24 mouse cellular contexts compared by ENCODE assay signal in the genomic region with DNA sequence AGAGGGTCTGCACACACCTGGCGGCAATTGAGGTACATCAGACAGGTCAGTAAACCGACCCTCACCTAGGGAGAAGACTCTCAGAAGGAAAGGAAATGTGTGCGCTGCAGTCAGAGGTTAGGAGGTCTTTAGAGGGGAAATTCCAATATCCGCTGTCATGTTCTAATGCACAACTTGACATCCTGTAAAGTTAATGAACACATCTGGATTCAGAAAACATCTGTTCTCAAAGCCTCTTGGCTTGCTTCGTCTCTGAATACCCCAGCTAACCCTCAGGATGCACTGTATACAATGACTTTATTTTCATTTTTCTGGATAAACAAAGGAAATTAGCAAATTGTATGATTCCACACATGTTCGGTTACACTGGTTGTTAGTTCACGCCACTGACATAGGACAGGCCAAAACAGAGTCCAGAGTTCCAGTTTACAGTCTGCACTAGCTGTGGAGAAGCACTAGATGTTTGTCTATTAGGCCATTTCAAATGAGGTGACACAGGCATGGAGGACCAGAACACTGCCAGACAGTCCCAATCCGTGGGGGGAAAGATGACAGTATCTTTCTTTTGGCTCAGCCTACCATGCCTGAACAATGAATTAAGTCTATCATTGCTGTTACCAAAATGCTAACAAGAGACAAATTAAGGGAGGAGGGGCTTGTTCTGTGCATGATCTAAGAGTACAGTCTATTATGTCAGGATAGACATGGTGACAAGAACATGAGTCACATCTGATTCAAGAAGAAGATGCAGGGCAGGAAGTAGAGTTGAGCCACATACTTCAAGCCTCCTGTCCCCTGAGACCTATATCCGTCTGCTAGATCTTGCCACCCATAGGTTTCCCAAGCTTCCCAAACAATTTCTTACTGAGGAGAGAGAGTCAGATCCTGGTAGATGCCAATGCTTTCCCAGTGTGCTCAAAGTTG.
DNase-seq lines count a peak whose midpoint lies in the region; ATAC-seq and TF ChIP-seq lines count a peak whose summit lies in the region.
"Had no signal": no experiment of that assay in that cellular context is flagged by ENCODE, and none has a peak within 500 bp of the region (broad histone marks: within the 10 kb centered on the region; RNA-seq: fewer than 3 reads in every experiment).

No protein-coding gene starts in this region.

- H3K27ac ChIP-seq in lung, embryonic 14.5 days (ENCODE audit: low read depth) = peak overlapping the region; percentile 26; the same call in 1 of the 2 replicates
- no peak overlapping the region for H3K27ac ChIP-seq in embryonic facial prominence, embryonic 14.5 days (replicated peaks; ENCODE audit: low read depth, low read length)
- 0 out of 2 replicates have a peak overlapping the region, but pooled peaks have one; percentile 16 for H3K27ac ChIP-seq in embryonic fibroblast, embryonic 13.5 days (ENCODE audit: insufficient read depth, low read length)
- H3K27ac ChIP-seq: embryonic facial prominence, embryonic 13.5 days; forebrain, embryonic 15.5 days; heart, embryonic 15.5 days; hindbrain, embryonic 14.5 days had no signal

- H3K9ac ChIP-seq in lung, embryonic 14.5 days = no peak overlapping the region
- no peak overlapping the region for H3K9ac ChIP-seq in embryonic facial prominence, embryonic 14.5 days (ENCODE audit: low read depth, low read length)
- H3K9ac ChIP-seq: embryonic facial prominence, embryonic 13.5 days; forebrain, embryonic 15.5 days; heart, embryonic 15.5 days; hindbrain, embryonic 14.5 days had no signal

- TF ChIP-seq CTCF in lung, embryonic 14.5 days (IDR thresholded peaks at IDR 0.05; ENCODE audit: low read depth) = no peak
- TF ChIP-seq CTCF in embryonic fibroblast, embryonic 13.5 days (IDR thresholded peaks at IDR 0.05; ENCODE audit: borderline replicate concordance, insufficient read depth, low read length) = no peak

- no peak overlapping the region for H3K4me2 ChIP-seq in lung, embryonic 14.5 days
- no peak overlapping the region for H3K4me2 ChIP-seq in embryonic facial prominence, embryonic 14.5 days (ENCODE audit: low read depth, low read length)
- H3K4me2 ChIP-seq: embryonic facial prominence, embryonic 13.5 days; forebrain, embryonic 15.5 days; heart, embryonic 11.5 days; heart, embryonic 15.5 days; hindbrain, embryonic 14.5 days had no signal

- WGBS in lung, embryonic 14.5 days = 29% methylated on average over 9 of the region's 9 CpGs
- WGBS in embryonic facial prominence, embryonic 14.5 days = 47% methylated on average over 9 of the region's 9 CpGs

- peak; percentile 76 for DNase-seq in lung, embryonic 14.5 days
- DNase-seq in lung, postnatal 4 days = no peak
- DNase-seq in lung, postnatal 10 days = peak; percentile 21
- DNase-seq in lung, postnatal 14 days = no peak
- peak; percentile 50 for DNase-seq in embryonic facial prominence, embryonic 14.5 days (ENCODE audit: low spot score)
- no peak for DNase-seq in liver
- DNase-seq: adrenal gland, adult 8-10 months; adrenal gland, postnatal 36 days; B cell, adult 2 months; cerebellum, adult 11 months; cerebellum, adult 8-10 months; cerebellum, postnatal 14 days; embryo, embryonic 11 days; gastrocnemius, postnatal 36 days; heart, adult 18-20 months; heart, postnatal 14 days had no signal

- H3K4me3 ChIP-seq in lung, embryonic 14.5 days (ENCODE audit: low read depth, low read length) = no peak overlapping the region
- H3K4me3 ChIP-seq in embryonic facial prominence, embryonic 14.5 days (ENCODE audit: low read depth, low read length) = no peak overlapping the region
- no peak overlapping the region for H3K4me3 ChIP-seq in embryonic fibroblast, embryonic 13.5 days (ENCODE audit: insufficient read depth, low read length)
- H3K4me3 ChIP-seq: embryonic facial prominence, embryonic 13.5 days; forebrain, embryonic 15.5 days; heart, embryonic 15.5 days had no signal

- peaks cover 16% of the 10 kb centered on the region; the same call in 1 of the 2 replicates for H3K4me1 ChIP-seq in lung, embryonic 14.5 days (ENCODE audit: insufficient read depth)
- H3K4me1 ChIP-seq in embryonic facial prominence, embryonic 14.5 days (ENCODE audit: control insufficient read depth, insufficient read depth, low read length) = peaks cover 23% of the 10 kb centered on the region
- peaks cover 6% of the 10 kb centered on the region for H3K4me1 ChIP-seq in embryonic fibroblast, embryonic 13.5 days (ENCODE audit: control insufficient read depth, insufficient read depth, low read length)
- H3K4me1 ChIP-seq: heart, embryonic 15.5 days had no signal

- ATAC-seq in lung, embryonic 14.5 days (ENCODE audit: insufficient read depth) = peak; percentile 68
- peak; percentile 31; the same call in 1 of the 2 replicates for ATAC-seq in embryonic facial prominence, embryonic 14.5 days (ENCODE audit: low read depth)
- ATAC-seq: CD4-positive, CD25-positive, alpha-beta regulatory T cell, adult 4 months; forebrain, embryonic 15.5 days had no signal

- H3K27me3 ChIP-seq in lung, embryonic 14.5 days (ENCODE audit: insufficient read depth, low read length) = no peaks in the 10 kb centered on the region
- no peaks in the 10 kb centered on the region for H3K27me3 ChIP-seq in embryonic facial prominence, embryonic 14.5 days (replicated peaks; ENCODE audit: control insufficient read depth, insufficient read depth, low read length)
- H3K27me3 ChIP-seq: embryonic facial prominence, embryonic 13.5 days; forebrain, embryonic 15.5 days; heart, embryonic 15.5 days had no signal

- TF ChIP-seq POLR2A in embryonic fibroblast, embryonic 13.5 days (IDR thresholded peaks at IDR 0.05; ENCODE audit: low read depth, low read length) = no peak

- no peaks in the 10 kb centered on the region for H3K9me3 ChIP-seq in lung, embryonic 14.5 days (ENCODE audit: low read depth, low read length)
- H3K9me3 ChIP-seq in embryonic facial prominence, embryonic 14.5 days (ENCODE audit: control insufficient read depth, low read length) = no peaks in the 10 kb centered on the region
- H3K9me3 ChIP-seq: embryonic facial prominence, embryonic 13.5 days; forebrain, embryonic 15.5 days; heart, embryonic 15.5 days had no signal

- H3K36me3 ChIP-seq in lung, embryonic 14.5 days (ENCODE audit: insufficient read depth) = no peaks in the 10 kb centered on the region
- no peaks in the 10 kb centered on the region for H3K36me3 ChIP-seq in embryonic facial prominence, embryonic 14.5 days (ENCODE audit: control insufficient read depth, insufficient read depth, low read length)
- H3K36me3 ChIP-seq: forebrain, embryonic 15.5 days; G1E; heart, embryonic 15.5 days had no signal

Comparison
In these comparisons a context has a peak if more than half of its experiments do, and no peak if none do; other contexts are left out.
1. DNase-seq: peak in lung, embryonic 14.5 days (single experiment), lung, postnatal 10 days (single experiment) and embryonic facial prominence, embryonic 14.5 days (single experiment); none in lung, postnatal 4 days (0 of 2), lung, postnatal 14 days (single experiment) and liver (single experiment).